Mouse (Mus musculus) T-helper 17 cell (primary cell): ENCODE data around the gene Gm45844.

Experiments
- in situ Hi-C, 2 experiments: fragments of 300-600 bp; cut with MboI, MseI; formaldehyde crosslinking; loops; 1 replicate in 1 of 2; 2 replicates in 1 of 2; pipeline ENCODE4 v1.15.1; 2025; ENCODE audit warnings: high pct_unique_total_duplicates in 2 of 2

Gene Gm45844

DNA sequence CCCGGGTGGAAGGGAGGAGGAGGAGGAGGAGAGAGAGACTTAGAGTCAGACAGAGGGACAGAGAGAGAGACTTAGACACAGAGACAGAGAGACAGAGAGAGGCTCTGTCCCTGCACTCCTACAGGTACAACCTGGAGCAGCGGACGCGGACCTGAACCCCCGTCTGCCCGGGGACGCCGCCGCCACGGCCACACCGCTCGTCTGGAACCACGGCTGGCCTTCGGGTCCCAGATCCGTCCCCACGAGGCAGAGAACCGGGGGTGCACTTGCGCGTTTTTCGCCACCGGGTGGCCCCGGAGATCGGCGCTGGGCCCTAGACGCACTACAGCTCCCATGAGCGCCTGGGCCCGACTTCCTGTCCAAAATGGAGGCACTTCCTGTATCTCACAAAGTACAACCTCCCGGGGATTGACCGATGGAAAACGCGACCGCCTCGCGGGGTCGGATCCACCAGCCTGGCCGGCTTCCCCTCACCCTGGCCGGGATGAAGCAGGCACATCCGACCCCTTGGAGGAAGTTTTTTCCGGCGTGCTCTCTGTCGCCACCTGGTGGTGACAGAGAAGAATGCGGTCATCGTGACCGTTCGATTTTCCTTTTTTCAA lies at the start of gene Gm45844:
TSS of gene Gm45844 (minus strand) at position 324 of the 602 bp plus-strand sequence.
- in situ Hi-C loops, result loop anchor here (5.0 to 25.0 kb wide), 3 partner anchors 336 to 1116 kb away; partner anchors contain the start of genes Zfp444 (in 1 of the 2), Zfp78 (in 1 of the 2) and Zfp787 (in 1 of the 2)

DNA sequence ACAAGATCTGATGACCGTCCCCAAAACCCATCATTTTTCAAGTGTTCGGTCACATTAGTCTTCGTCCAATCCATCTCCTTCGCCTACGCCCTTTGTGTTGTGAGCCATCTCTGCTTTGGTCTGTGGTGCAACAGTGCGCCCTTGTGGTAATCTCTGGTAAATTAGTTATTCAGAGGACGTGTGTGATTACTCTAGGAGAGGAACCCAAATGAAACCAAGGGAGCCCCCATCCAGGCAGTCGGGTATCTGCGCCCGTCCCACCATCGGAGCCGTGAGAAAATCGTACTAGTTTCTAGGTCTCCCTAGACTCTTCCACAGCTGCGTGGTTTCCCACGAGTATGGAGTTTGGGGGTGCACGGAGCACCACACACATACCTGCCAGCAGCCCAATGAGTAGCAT lies 17.5 kb upstream of the Gm45844 start:
- in situ Hi-C loops, result loop anchor here (5.0 to 25.0 kb wide), 8 partner anchors 103 to 1133 kb away; partner anchors contain the start of genes Zfp444 (in 1 of the 2), Zfp667 (in 1 of the 2), Zfp78 (in 1 of the 2) and Zfp787 (in 1 of the 2)

DNA sequence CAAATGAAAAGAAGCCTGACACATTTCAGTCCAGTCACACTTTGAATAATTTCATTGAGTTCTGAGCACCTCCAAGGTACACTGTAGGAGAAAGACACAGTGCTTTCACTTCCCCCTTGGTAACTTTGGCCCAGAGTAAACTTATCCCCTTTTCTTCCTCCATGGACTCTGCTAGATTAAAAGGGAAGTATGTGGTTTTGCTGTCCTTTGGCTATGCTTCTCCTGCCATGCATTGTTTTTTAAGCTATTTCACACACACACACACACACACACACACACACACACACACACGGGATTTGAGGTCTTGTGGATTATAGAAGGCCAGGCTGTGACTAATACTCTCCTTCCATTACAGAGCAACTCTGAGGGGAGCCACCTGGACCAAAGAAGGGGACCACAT lies 3.3 kb upstream of the Gm45844 start:
- in situ Hi-C loops, result loop anchor here in 1 of 2 experiments (25.0 kb wide), 2 partner anchors 919 to 1119 kb away; partner anchors contain the start of genes Zfp444, Zfp78 and Zfp787

DNA sequence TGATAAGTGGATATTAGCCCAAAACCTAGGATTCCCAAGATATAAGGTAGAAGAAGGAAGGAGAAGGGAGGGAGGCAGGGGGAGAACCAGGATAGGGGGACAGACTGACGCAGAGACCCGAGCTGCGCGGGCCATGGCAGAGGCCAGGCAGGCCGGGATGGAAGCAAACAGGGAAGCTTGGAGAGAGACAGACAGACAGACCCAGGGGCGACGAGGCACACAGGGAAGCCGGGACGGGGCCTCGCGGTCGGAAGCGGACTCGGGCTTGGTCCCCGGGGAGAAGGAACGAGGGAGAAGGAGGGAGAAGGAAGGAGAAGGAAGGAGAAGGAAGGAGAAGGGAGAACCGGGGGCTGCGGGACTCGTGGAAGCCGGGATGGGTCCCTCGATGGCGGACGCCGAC lies 533 bp downstream of the Gm45844 start:
- in situ Hi-C loops, result loop anchor here (5.0 to 25.0 kb wide), 3 partner anchors 335 to 1115 kb away; partner anchors contain the start of genes Zfp444 (in 1 of the 2), Zfp78 (in 1 of the 2) and Zfp787 (in 1 of the 2)

DNA sequence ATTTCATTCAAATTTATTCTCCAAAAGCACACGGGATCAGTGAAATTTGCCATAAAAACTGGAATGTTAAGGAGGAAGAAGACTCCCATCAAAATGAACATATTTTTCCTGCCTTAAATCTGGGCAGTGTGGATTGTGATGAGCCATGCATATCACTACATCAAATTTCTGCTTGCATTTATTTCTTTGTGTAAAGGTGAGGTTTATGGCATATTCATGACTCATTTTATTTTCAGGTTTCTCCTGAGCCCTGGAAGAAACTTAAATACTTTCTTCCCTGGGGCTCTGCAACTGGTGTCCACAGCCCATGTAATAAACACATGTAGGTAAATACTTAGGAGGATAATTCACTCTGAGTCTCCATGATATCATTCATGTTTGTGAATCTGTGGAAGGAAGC lies 30.9 kb downstream of the Gm45844 start, which contains the start of gene Vmn2r29:
TSS of gene Vmn2r29 (minus strand) at position 101 of the 400 bp plus-strand sequence.
- in situ Hi-C loops, result loop anchor here (10.0 kb wide), 1 partner anchor 718 kb away; no protein-coding TSS in a partner anchor

DNA sequence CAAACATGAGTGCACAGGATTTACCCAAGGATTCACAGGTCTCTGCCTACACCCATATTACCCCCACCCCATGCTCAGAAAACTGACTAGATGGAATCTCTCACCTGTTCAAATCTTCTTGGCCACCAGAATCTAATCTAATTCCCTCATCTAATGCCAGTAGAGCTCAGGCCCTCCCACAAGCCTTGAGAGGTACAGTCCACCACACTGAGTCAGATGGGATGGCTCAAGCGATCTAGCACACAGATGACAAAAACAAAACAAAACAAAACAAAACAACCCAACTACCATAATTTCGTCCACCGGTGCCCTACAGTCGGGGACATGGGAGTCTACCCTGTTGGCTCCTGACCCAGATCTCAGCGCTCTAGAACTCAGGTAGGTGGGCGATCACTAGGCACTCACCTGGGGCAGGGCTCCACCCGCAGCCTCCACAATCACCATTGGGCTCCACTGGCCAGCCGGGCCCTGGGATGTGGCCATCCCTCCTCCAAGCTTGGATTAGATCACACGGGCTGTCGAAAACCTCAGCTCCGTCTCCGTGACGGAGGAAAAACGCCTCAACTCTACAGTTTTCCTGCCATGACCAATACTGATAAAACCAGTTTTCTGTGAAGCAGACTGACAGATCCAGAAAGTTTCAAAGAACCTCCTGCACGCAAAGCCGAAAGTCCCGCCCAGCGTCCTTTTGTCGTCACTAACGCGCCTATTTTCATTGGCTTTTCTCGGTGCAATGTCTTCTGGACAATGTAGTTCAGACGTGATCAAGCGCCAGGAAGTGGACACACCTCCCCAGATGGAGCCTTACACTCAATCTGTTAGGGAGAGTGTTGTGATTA lies 68.6 kb downstream of the Gm45844 start, which contains the start of gene Zfp772:
TSS of gene Zfp772 (minus strand) at position 686 of the 839 bp plus-strand sequence.
- in situ Hi-C loops, result loop anchor here in 1 of 2 experiments (5.0 kb wide), 1 partner anchor 83 kb away; no protein-coding TSS in a partner anchor

DNA sequence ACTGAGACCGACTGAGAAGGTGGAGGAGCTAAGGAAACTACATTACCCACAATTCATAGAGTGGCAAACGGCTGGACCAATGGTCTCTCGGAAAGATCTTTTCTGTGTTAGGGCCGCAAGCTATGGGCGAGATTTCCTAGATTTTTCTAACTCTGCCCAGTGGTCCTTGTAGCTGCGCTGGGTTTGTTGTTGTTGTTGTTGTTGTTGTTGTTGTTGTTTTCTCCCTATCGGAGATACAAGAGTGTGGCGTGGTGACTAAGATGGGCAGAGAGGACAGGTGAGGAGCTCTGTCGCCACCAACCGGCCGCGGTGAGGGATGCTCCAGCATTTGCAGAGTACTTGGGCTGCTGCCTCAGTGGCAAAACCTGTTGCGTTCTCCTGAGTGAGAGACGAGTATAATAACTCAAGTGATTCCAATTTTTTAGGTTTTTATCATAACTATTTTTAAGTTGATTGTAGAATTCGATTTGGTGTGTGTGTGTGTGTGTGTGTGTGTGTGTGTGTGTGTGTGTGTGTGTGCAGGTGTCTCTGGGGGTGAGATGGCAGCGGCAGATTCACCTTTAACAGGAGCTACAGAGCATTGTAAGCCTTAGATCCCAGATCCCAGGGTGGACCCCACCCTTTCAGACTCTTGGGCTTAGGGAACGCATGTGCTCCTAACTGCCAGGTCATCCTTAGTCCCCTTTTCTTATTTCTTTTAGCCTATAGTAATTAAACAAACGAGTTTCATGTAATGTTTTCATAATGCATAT lies 89.7 kb downstream of the Gm45844 start:
- in situ Hi-C loops, result no loop called here

DNA sequence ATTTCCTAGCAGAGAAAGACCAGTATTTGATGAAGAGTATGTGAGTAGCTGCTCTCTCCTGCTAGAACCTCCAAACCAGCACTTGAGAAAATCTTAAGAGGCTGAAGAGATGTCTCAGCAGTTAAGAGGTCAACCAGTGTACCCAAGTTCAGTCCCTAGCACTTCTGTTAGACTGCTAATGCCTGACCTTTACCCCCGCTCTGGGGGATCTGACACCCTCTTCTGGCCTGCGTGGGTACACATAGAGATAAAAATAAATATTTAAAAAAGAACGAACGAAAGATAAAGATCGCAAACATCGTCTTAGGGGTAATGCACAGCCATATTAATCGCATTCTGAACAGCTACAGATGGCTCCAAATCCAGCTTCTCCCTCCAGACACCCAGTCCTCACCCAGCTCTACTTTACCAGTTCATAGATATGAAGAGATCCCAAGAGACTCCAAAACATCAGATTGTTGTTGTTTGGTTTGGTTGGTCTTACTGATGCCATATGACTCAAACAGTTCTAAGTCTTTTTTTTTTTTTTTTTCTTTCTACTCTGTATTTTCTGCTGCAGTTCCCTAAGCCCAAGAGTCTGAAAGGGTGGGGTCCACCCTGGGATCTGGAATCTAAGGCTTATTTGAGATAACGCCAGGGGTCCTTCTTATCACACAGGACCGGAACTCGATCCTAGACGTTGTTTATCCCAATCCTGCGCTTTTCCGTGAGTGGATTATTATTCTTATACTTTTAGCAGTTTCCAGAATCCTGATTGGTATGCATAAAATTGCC lies 90.5 kb downstream of the Gm45844 start:
- in situ Hi-C loops, result no loop called here

DNA sequence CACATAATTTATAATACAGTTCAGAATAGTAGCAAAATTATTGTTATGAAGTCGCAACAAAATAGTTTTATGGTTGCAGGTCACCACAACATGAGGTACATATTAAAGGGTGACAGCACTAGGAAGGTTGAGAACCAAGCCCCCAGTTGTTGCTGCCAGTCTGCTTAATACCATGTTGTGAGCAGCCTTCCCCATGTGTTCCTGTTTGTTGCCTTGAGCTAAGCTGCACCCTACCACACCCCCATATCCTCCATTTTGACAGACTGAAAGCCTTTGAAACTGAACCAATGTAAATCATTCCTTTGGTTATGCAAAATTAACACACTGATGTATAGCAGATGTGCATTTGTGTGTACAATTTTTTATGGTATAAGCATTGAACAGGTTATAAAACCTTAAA lies 92.2 kb downstream of the Gm45844 start:
- in situ Hi-C loops, result no loop called here

DNA sequence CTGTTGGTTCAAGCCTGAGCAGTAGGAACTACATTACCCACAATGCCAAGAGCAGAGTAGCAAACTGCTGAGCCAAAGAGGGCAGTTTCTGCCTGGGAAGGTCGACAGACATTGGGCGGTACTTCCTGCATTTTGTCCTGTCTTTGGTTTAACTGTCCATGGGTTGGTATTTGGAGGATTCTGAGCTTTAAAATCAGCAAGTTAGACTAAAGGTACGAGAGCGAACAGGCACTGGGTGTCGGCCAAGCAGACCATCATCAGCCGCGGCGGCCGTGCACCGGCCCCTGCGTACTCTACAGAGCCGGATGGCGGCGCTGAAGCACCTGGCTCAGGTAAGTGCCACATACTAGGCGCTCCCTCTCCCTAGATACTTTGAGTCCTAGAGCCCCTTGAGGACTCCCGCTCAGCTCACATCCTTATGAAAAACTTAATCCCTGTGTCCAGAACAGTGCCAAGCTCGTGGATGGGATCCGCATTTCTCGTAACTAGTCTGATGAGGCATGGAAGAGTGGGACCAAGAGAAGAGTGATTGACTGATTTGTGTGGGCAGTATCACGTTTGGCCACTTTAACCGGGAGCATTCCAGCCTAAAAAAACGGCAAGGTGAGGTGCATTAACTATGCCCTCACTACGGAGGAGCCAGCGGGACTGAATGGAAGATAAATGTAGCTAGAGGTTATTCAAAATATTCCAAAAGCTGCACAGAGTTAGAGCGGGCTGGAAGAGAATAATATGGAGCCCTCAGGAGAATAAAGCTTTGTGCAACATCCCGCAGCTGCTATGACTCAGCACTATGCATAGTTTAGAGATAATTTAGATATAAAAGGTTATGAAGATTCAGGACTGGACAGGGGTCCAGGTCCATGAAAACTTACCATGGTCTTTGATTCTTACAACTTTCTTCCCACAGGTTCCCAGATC lies 106.6 kb downstream of the Gm45844 start, which contains the start of gene Zfp418:
TSS of gene Zfp418 (plus strand) at position 104 of the 921 bp plus-strand sequence.
- in situ Hi-C loops, result loop anchor here in 1 of 2 experiments (5.0 kb wide), 1 partner anchor 234 kb away; no protein-coding TSS in a partner anchor
